Mouse (Mus musculus): Measurements from ENCODE around the gene Slamf7. TPM values are rescaled to one million over a fixed set of nuclear protein-coding genes. Genes with fewer than 3 reads are reported as not detected.

Slamf7 gene
- polyA plus RNA-seq, 1 experiment from 2014 or later = not detected

GRCm38 (mm10) chr1:171630041-171630440, 22.8 kb downstream of the Slamf7 start:
- WGBS = 77% methylated on average over 7 of the region's 7 CpGs
- no peaks in the 10 kb centered on the region for H3K9me3 ChIP-seq (ENCODE audit: control insufficient read depth, low read length)

GRCm38 (mm10) chr1:171629168-171629567, 23.7 kb downstream of the Slamf7 start:
- Histone ChIP-seq H3K4me3 (ENCODE audit: low read depth, low read length) (no peak overlapping the region), H3K36me3 (ENCODE audit: control insufficient read depth, insufficient read depth, low read length) (no peaks in the 10 kb centered on the region), H3K27me3 (replicated peaks; ENCODE audit: control insufficient read depth, insufficient read depth, low read length) (no peaks in the 10 kb centered on the region), H3K4me1 (replicated peaks; ENCODE audit: control insufficient read depth, insufficient read depth, low read length) (no peaks in the 10 kb centered on the region), H3K9ac (ENCODE audit: low read length) (no peak overlapping the region), H3K9me3 (ENCODE audit: control insufficient read depth, low read length) (no peaks in the 10 kb centered on the region), H3K27ac (ENCODE audit: low read depth) (no peak overlapping the region), H3K4me2 (ENCODE audit: low read length) (no peak overlapping the region)
- no peak for ATAC-seq (replicated peaks; ENCODE audit: low FRiP score, low TSS enrichment, low read depth)
- 60% methylated on average over 6 of the region's 6 CpGs for WGBS
- no peak for DNase-seq (ENCODE audit: low spot score)

More at GRCm38 (mm10) chr1:171630041-171630440, 22.8 kb downstream of the Slamf7 start:
- Histone ChIP-seq H3K4me1 (replicated peaks; ENCODE audit: control insufficient read depth, insufficient read depth, low read length) (no peaks in the 10 kb centered on the region), H3K4me2 (ENCODE audit: low read length) (no peak overlapping the region), H3K9ac (ENCODE audit: low read length) (no peak overlapping the region), H3K27ac (ENCODE audit: low read depth) (no peak overlapping the region), H3K27me3 (replicated peaks; ENCODE audit: control insufficient read depth, insufficient read depth, low read length) (no peaks in the 10 kb centered on the region), H3K36me3 (ENCODE audit: control insufficient read depth, insufficient read depth, low read length) (no peaks in the 10 kb centered on the region), H3K4me3 (ENCODE audit: low read depth, low read length) (no peak overlapping the region)
- DNase-seq (ENCODE audit: low spot score) = no peak
- no peak for ATAC-seq (replicated peaks; ENCODE audit: low FRiP score, low TSS enrichment, low read depth)

- H3K9ac ChIP-seq (ENCODE audit: low read length) = no peak overlapping the region
- WGBS = 79% methylated on average over 3 of the region's 3 CpGs
- H3K36me3 ChIP-seq (ENCODE audit: control insufficient read depth, insufficient read depth, low read length) = no peaks in the 10 kb centered on the region
- ATAC-seq (replicated peaks; ENCODE audit: low FRiP score, low TSS enrichment, low read depth) (no peak), DNase-seq (ENCODE audit: low spot score) (no peak)
- no peaks in the 10 kb centered on the region for H3K27me3 ChIP-seq (replicated peaks; ENCODE audit: control insufficient read depth, insufficient read depth, low read length)
- no peaks in the 10 kb centered on the region for H3K4me1 ChIP-seq (replicated peaks; ENCODE audit: control insufficient read depth, insufficient read depth, low read length)
- H3K9me3 ChIP-seq (ENCODE audit: control insufficient read depth, low read length) = no peaks in the 10 kb centered on the region
- no peak overlapping the region for H3K4me3 ChIP-seq (ENCODE audit: low read depth, low read length)
- no peak overlapping the region for H3K27ac ChIP-seq (ENCODE audit: low read depth)
- H3K4me2 ChIP-seq (ENCODE audit: low read length) = no peak overlapping the region
These were observed 25.0 kb downstream of the Slamf7 start for GRCm38 (mm10) chr1:171627801-171628200.

GRCm38 (mm10) chr1:171620091-171620490, 32.7 kb downstream of the Slamf7 start:
- Histone ChIP-seq H3K9ac (ENCODE audit: low read length) (no peak overlapping the region), H3K4me3 (ENCODE audit: low read depth, low read length) (no peak overlapping the region), H3K36me3 (ENCODE audit: control insufficient read depth, insufficient read depth, low read length) (no peaks in the 10 kb centered on the region), H3K27me3 (replicated peaks; ENCODE audit: control insufficient read depth, insufficient read depth, low read length) (no peaks in the 10 kb centered on the region), H3K27ac (ENCODE audit: low read depth) (no peak overlapping the region), H3K4me1 (replicated peaks; ENCODE audit: control insufficient read depth, insufficient read depth, low read length) (no peaks in the 10 kb centered on the region), H3K9me3 (ENCODE audit: control insufficient read depth, low read length) (no peaks in the 10 kb centered on the region), H3K4me2 (ENCODE audit: low read length) (no peak overlapping the region)
- no peak for DNase-seq (ENCODE audit: low spot score)
- WGBS = 92% methylated on average over 6 of the region's 6 CpGs
- ATAC-seq (replicated peaks; ENCODE audit: low FRiP score, low TSS enrichment, low read depth) = no peak

GRCm38 (mm10) chr1:171619645-171620044, 33.2 kb downstream of the Slamf7 start:
- no peaks in the 10 kb centered on the region for H3K9me3 ChIP-seq (ENCODE audit: control insufficient read depth, low read length)
- H3K36me3 ChIP-seq (ENCODE audit: control insufficient read depth, insufficient read depth, low read length) = no peaks in the 10 kb centered on the region
- H3K4me3 ChIP-seq (ENCODE audit: low read depth, low read length) = no peak overlapping the region
- WGBS = 84% methylated on average over 3 of the region's 3 CpGs
- H3K4me1 ChIP-seq (replicated peaks; ENCODE audit: control insufficient read depth, insufficient read depth, low read length) = no peaks in the 10 kb centered on the region
- no peak overlapping the region for H3K27ac ChIP-seq (ENCODE audit: low read depth)
- no peak overlapping the region for H3K9ac ChIP-seq (ENCODE audit: low read length)
- no peak for ATAC-seq (replicated peaks; ENCODE audit: low FRiP score, low TSS enrichment, low read depth)
- no peak for DNase-seq (ENCODE audit: low spot score)
- H3K27me3 ChIP-seq (replicated peaks; ENCODE audit: control insufficient read depth, insufficient read depth, low read length) = no peaks in the 10 kb centered on the region
- H3K4me2 ChIP-seq (ENCODE audit: low read length) = no peak overlapping the region

- WGBS = 76% methylated on average over 8 of the region's 8 CpGs
- H3K9ac ChIP-seq (ENCODE audit: low read length) = no peak overlapping the region
- ATAC-seq (replicated peaks; ENCODE audit: low FRiP score, low TSS enrichment, low read depth) = no peak
These were observed 33.8 kb downstream of the Slamf7 start for GRCm38 (mm10) chr1:171619001-171619400.

GRCm38 (mm10) chr1:171616881-171617515, 35.8 kb downstream of the Slamf7 start:
- DNase-seq (ENCODE audit: low spot score) (no peak), ATAC-seq (replicated peaks; ENCODE audit: low FRiP score, low TSS enrichment, low read depth) (no peak)
- 79% methylated on average over 11 of the region's 11 CpGs for WGBS
- Histone ChIP-seq H3K4me1 (replicated peaks; ENCODE audit: control insufficient read depth, insufficient read depth, low read length) (no peaks in the 10 kb centered on the region), H3K27ac (ENCODE audit: low read depth) (no peak overlapping the region), H3K9me3 (ENCODE audit: control insufficient read depth, low read length) (no peaks in the 10 kb centered on the region), H3K9ac (ENCODE audit: low read length) (no peak overlapping the region), H3K4me2 (ENCODE audit: low read length) (no peak overlapping the region), H3K27me3 (replicated peaks; ENCODE audit: control insufficient read depth, insufficient read depth, low read length) (no peaks in the 10 kb centered on the region), H3K36me3 (ENCODE audit: control insufficient read depth, insufficient read depth, low read length) (no peaks in the 10 kb centered on the region), H3K4me3 (ENCODE audit: low read depth, low read length) (no peak overlapping the region)

More at GRCm38 (mm10) chr1:171619001-171619400, 33.8 kb downstream of the Slamf7 start:
- Histone ChIP-seq H3K9me3 (ENCODE audit: control insufficient read depth, low read length) (no peaks in the 10 kb centered on the region), H3K4me3 (ENCODE audit: low read depth, low read length) (no peak overlapping the region), H3K4me2 (ENCODE audit: low read length) (no peak overlapping the region), H3K27ac (ENCODE audit: low read depth) (no peak overlapping the region), H3K4me1 (replicated peaks; ENCODE audit: control insufficient read depth, insufficient read depth, low read length) (no peaks in the 10 kb centered on the region), H3K27me3 (replicated peaks; ENCODE audit: control insufficient read depth, insufficient read depth, low read length) (no peaks in the 10 kb centered on the region), H3K36me3 (ENCODE audit: control insufficient read depth, insufficient read depth, low read length) (no peaks in the 10 kb centered on the region)
- DNase-seq (ENCODE audit: low spot score) = no peak

GRCm38 (mm10) chr1:171613962-171614361, 38.9 kb downstream of the Slamf7 start:
- DNase-seq (ENCODE audit: low spot score) (no peak), ATAC-seq (replicated peaks; ENCODE audit: low FRiP score, low TSS enrichment, low read depth) (no peak)
- Histone ChIP-seq H3K27me3 (replicated peaks; ENCODE audit: control insufficient read depth, insufficient read depth, low read length) (no peaks in the 10 kb centered on the region), H3K9me3 (ENCODE audit: control insufficient read depth, low read length) (no peaks in the 10 kb centered on the region), H3K4me1 (replicated peaks; ENCODE audit: control insufficient read depth, insufficient read depth, low read length) (no peaks in the 10 kb centered on the region), H3K4me2 (ENCODE audit: low read length) (no peak overlapping the region), H3K9ac (ENCODE audit: low read length) (no peak overlapping the region), H3K4me3 (ENCODE audit: low read depth, low read length) (no peak overlapping the region), H3K27ac (ENCODE audit: low read depth) (no peak overlapping the region), H3K36me3 (ENCODE audit: control insufficient read depth, insufficient read depth, low read length) (no peaks in the 10 kb centered on the region)
- 31% methylated on average over 2 of the region's 2 CpGs for WGBS

- 39% methylated on average over 1 of the region's 1 CpGs for WGBS
- H3K9me3 ChIP-seq (ENCODE audit: control insufficient read depth, low read length) = no peaks in the 10 kb centered on the region
- H3K4me2 ChIP-seq (ENCODE audit: low read length) = no peak overlapping the region
- no peaks in the 10 kb centered on the region for H3K4me1 ChIP-seq (replicated peaks; ENCODE audit: control insufficient read depth, insufficient read depth, low read length)
- DNase-seq (ENCODE audit: low spot score) (no peak), ATAC-seq (replicated peaks; ENCODE audit: low FRiP score, low TSS enrichment, low read depth) (no peak)
- no peak overlapping the region for H3K27ac ChIP-seq (ENCODE audit: low read depth)
- no peaks in the 10 kb centered on the region for H3K36me3 ChIP-seq (ENCODE audit: control insufficient read depth, insufficient read depth, low read length)
- no peak overlapping the region for H3K9ac ChIP-seq (ENCODE audit: low read length)
- H3K27me3 ChIP-seq (replicated peaks; ENCODE audit: control insufficient read depth, insufficient read depth, low read length) = no peaks in the 10 kb centered on the region
- H3K4me3 ChIP-seq (ENCODE audit: low read depth, low read length) = no peak overlapping the region
These were observed 42.1 kb downstream of the Slamf7 start for GRCm38 (mm10) chr1:171610781-171611180.
